Mouse (Mus musculus) embryonic fibroblast, embryonic 13.5 days (primary cell): ENCODE data around the gene Trim17. TPM values are rescaled to one million over a fixed set of nuclear protein-coding genes. Genes with fewer than 3 reads are reported as not detected.

Experiments used
- H3K27ac ChIP-seq: 2 replicates; pipeline ENCODE4 v1.5.1; 2012; ENCODE audit warnings: low read length, control low read depth, inconsistent platforms; ENCODE audit not compliant: insufficient read depth
- H3K4me1 ChIP-seq: 2 replicates; pipeline ENCODE4 v1.6.1; 2011; ENCODE audit warnings: low read length; ENCODE audit not compliant: control insufficient read depth, insufficient read depth
- H3K4me3 ChIP-seq: 2 replicates; pipeline ENCODE4 v1.5.1; 2011; ENCODE audit warnings: mild to moderate bottlenecking, control low read depth, low read length; ENCODE audit not compliant: insufficient read depth
- CTCF ChIP-seq: IDR thresholded peaks from 2 replicates; pipeline ENCODE4 v1.5.1; 2011; ENCODE audit warnings: mild to moderate bottlenecking, control low read depth, low read length, moderate library complexity, borderline replicate concordance; ENCODE audit not compliant: insufficient read depth
- POLR2A ChIP-seq: IDR thresholded peaks from 2 replicates; pipeline ENCODE4 v1.6.1; 2011; ENCODE audit warnings: low read depth, mild to moderate bottlenecking, control low read depth, low read length, moderate library complexity
- polyA plus RNA-seq: library from polyadenylated mRNA; stranded (reverse); fragments of >200 nt; gene quantifications from 2 replicates; pipeline ENCODE4 v1.2.4, GENCODE M21; 2011; ENCODE audit warnings: low read depth; ENCODE audit not compliant: missing spikeins, insufficient read length

Trim17 gene
- polyA plus RNA-seq, 1 experiment, result not detected

DNA sequence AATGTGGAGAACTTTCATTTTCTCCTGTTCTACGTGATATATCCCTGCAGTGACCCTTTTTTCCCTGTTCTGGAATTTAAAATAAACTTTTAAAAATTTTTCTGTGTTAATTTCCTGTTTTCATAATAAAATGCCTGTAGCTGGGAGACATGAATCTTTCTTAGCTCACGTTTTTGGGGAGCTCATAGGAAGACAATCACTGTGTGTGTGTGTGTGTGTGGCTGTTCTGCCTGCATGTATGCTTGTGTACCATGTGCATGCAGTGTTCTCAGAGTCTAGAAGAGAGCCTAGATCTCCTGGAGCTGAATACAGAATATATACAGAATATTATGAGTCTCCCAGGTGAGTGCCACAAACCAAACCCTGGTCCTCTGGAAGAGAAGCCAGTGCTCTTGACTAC is 27.4 kb upstream of the Trim17 start:
- Histone ChIP-seq H3K4me3 (no peak overlapping the region), H3K4me1 (no peaks in the 10 kb centered on the region), H3K27ac (no peak overlapping the region)
- TF ChIP-seq POLR2A, result no peak
- no peak for TF ChIP-seq CTCF

DNA sequence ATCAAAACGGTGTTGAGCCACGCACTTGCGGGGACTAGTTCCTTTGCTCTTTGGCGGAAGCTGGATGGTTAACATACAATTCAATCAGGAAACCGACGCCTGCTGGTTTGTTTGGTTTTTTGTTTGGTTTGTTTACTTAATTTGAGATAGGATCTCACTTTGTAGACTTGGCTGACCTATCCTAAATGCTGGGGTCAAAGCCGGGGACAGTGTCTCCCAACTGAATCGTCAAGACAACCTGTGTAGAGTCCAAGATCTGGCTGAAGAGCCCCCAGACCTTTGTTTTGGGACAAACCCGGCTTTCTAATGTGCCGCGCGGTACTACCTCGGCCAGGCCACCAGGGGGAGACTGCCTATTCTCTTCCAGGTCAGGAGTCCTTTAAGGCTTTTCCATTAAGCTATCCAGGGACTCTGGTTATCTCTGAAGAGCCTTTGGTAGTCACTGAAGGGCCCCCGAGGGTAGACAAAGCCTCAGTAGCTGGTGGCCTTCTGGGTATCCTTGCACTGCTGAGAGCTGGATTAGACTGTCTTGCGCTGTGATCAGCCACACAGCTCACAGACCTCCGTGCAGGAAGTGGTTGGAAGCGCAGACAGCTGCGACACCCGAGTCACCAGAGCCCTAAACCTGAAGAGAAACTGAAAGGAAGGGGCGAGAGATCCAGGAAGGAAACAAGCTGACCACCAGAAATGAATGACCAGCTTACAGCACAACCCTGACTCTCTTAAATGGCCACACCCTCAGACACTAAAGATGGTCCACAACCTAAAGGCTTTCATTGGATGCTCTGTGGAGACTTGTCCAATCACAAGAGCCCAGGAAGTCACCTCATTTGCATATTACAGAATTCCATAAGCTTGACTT is 26.5 kb upstream of the Trim17 start:
- no peaks in the 10 kb centered on the region for H3K4me1 ChIP-seq
- no peak for TF ChIP-seq CTCF
- TF ChIP-seq POLR2A, result no peak
- no peak overlapping the region for H3K4me3 ChIP-seq
- H3K27ac ChIP-seq, result no peak overlapping the region

DNA sequence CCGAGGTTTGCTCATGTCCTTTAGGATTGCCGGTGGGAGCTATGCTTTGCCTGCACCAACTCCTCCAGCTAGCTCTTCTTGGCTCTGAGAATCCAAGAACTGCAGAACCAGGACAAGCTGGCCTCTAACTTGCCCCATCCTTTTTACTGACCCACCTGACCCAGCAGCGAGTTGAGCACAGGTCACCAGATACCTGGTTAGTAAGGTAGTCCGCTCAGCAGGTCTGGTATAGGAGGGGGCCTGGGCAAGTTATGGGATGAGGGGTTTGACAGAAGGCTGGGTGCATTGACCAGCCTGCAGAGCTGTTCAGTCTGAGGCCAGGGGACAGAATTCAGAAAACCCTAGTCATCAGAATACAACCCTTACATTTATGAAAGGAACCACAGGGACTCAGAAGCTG is 25.4 kb upstream of the Trim17 start:
- no peak overlapping the region for H3K4me3 ChIP-seq
- TF ChIP-seq POLR2A, result no peak
- no peak for TF ChIP-seq CTCF
- H3K4me1 ChIP-seq, result no peaks in the 10 kb centered on the region
- no peak overlapping the region for H3K27ac ChIP-seq

DNA sequence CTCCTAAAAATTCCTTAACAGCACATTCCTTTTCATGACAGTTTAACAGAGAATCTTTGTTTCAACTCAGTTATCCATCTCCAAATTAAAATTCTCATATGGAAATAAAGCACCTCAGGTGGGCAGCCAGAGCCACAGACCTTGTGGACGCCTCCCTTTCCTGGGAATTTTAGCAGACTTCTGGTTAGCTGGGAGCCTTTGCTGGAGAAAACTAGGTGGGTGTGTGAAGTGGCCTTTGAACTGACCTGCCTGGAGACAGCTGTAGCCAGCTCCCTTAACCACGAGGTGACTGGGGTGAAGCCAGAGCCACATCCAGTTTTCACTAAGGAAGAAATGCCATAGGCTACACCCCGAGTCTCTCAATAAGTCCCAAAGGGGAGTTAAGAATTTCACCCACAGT is 24.8 kb upstream of the Trim17 start:
- Histone ChIP-seq H3K4me1 (no peaks in the 10 kb centered on the region), H3K4me3 (no peak overlapping the region), H3K27ac (no peak overlapping the region)
- TF ChIP-seq POLR2A (no peak), CTCF (no peak)

DNA sequence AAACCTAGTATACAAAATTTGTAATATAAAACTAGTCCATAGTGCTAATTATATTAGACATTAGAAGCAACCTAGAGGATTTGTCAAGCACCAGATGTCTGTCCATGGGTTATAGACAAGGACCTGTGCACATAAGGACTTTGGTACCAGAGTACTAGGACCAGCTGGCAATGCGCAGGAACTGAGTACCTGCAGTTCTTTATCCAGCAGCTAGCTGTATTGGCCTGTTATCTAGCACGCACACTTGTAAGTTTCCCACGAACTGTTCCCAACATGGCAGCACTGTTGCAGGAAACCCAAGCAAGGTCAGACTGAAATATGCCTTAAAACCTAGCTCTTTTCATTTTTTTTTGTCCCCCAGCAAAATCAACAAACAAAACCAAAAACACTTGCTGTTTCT is 24.2 kb upstream of the Trim17 start:
- H3K27ac ChIP-seq, result no peak overlapping the region
- H3K4me3 ChIP-seq, result no peak overlapping the region
- no peak for TF ChIP-seq CTCF
- no peak for TF ChIP-seq POLR2A
- H3K4me1 ChIP-seq, result no peaks in the 10 kb centered on the region

DNA sequence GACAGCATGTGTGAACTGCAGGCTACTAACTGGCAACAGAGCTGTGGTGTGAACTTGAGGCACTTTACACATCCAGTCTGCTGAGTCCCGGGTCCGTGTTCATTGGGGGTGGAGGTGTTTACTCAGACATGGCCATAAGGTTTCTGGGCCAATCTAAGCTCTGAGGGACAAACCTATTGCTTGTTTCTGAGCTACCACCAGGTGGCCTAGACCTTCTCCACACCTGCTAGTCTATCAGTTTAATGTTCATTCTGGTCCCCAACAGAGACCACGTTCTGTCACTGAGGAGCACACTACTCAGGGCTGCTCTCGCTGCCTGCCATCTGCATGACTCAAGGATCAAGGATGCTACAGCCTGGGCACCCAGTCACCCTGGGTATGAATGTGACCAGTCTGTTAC is 22.9 kb upstream of the Trim17 start:
- TF ChIP-seq POLR2A (no peak), CTCF (no peak)
- Histone ChIP-seq H3K4me1 (no peaks in the 10 kb centered on the region), H3K27ac (no peak overlapping the region), H3K4me3 (no peak overlapping the region)

DNA sequence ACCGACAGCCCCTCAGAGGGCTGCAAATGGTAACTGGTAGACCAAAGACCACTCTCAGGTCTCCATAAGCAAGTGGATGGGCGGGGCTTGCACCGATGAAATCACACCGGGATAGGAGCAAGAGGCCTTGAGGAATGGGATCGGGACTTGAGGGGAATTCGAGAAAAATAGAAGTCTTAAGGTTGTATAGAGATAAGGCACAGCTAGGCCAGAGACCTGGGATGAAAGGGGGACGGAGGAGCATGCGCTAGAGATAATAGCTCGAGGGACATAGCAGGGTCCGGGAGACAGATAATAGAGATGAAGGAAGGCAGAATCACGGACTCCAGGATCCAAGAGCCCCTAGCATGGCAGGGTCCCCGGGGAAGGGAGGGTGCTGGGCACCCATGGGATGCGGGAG is 16.6 kb upstream of the Trim17 start:
- TF ChIP-seq CTCF (no peak), POLR2A (no peak)
- H3K4me1 ChIP-seq, result peaks cover 5% of the 10 kb centered on the region
- H3K4me3 ChIP-seq, result peak overlapping the region; percentile 88
- H3K27ac ChIP-seq, result no peak overlapping the region

DNA sequence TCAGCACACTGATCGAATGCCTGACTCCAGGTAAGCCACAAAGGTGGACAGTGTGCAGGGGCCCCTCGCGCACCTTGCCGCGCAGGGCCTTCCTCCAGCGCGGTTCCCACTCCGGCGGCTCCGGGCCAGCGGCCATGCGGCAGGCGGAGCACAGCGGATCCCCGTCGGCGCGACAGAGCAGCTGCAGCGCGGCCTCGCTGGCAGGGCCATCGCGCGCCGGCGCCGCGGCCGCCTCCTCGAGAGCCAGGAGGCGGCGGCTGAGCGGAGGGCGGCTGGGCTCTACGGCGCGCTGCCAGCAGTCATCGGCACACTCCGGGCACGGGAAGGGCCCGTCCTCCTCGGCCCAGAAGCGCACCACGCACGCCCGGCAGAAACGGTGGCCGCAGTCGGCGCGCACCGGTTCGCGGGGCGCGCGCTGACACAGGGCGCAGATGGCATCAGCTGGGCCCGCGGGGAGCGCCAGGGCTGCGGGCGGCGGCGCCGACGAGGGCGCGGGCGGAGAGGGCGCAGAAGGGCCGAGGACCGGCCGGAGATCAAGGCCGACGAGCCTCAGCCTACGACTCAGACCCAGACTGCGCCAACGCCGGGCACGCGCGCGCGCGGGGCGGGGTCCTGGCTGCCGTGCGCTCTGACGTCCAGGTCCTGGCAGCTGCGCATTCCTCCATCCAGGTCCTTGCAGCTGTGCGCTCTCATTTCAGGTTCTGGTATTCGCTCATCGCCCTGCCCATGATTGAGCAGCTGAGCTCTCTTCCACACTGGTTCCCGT is 16.0 kb upstream of the Trim17 start, which contains the start of gene Rnf187:
Gene Rnf187, minus strand, starts transcription at position 595 of the 766 bp plus-strand sequence.
- peak; percentile 93 for TF ChIP-seq POLR2A
- TF ChIP-seq CTCF, result no peak
- peaks cover 5% of the 10 kb centered on the region for H3K4me1 ChIP-seq
- peak within 1 kb of the TSS; percentile 64 for H3K27ac ChIP-seq
- H3K4me3 ChIP-seq, result peak within 1 kb of the TSS; percentile 88

DNA sequence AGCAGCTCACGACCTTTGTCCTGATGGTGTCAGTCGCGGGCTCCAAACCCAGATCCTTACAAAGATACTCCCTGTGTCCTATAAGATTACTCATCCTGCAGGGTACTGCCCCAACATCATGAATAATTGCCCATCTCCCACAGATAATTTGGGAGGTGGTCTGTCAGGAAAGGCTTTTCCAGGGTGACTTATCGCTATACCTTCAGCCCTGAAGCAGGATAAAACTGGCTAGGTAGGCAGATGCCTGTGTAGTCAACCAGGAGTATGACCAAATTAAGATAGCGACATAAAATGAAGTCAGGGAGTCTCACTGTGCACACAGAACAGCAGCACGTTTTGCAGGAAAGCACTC is 15.4 kb upstream of the Trim17 start:
- TF ChIP-seq POLR2A, result no peak
- no peak for TF ChIP-seq CTCF
- Histone ChIP-seq H3K27ac (no peak overlapping the region), H3K4me1 (peaks cover 5% of the 10 kb centered on the region), H3K4me3 (peak overlapping the region; percentile 1; the same call in 1 of the 2 replicates)

DNA sequence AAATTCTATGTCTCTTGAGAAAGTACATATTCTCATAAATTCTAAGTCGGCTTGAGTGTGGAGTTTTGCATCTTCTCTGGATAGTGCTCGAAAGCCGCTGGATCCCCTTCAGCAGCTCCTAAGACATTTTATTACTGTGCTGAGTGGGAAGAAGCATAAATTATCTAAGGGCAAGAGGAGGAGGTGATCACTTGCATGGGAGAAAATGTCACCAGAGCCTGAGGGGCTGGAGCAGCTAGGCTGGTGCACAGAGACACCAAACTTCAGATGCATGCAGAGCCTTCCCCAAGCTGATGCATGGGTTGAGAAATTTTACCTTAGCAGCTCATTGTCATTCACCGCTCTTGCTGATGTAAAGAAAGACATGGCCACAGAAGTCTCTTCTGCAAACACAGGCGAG is 10.3 kb upstream of the Trim17 start:
- Histone ChIP-seq H3K4me3 (no peak overlapping the region), H3K27ac (no peak overlapping the region), H3K4me1 (no peaks in the 10 kb centered on the region)
- TF ChIP-seq POLR2A, result no peak
- no peak for TF ChIP-seq CTCF
